Mouse (Mus musculus) limb, embryonic 12.5 days (tissue): ENCODE results near the gene Nup62. TPM values are rescaled to one million over a fixed set of nuclear protein-coding genes. Genes with fewer than 3 reads are reported as not detected.
A peak's percentile ranks its signal among the peaks of the same experiment; 100 is the strongest.

Source experiments
- ATAC-seq: fragments of 200-750 bp; cut with Nextera tagmentation; 2 replicates; pipeline ENCODE4 v1.8.0; 2017; ENCODE audit warnings: low read depth, moderate TSS enrichment; ENCODE audit not compliant: insufficient number of reproducible peaks, insufficient read depth, low FRiP score, low TSS enrichment
- H3K27ac ChIP-seq: fragments of 300-500 bp; sonication (generic); 2 replicates; pipeline ENCODE4 v1.5.1; 2016; ENCODE audit warnings: mild to moderate bottlenecking, moderate library complexity
- H3K27me3 ChIP-seq: fragments of 300-500 bp; sonication (generic); 2 replicates; pipeline ENCODE4 v1.6.1; 2016; ENCODE audit warnings: mild to moderate bottlenecking, moderate library complexity
- H3K36me3 ChIP-seq: fragments of 300-500 bp; sonication (generic); 2 replicates; pipeline ENCODE4 v1.6.1; 2016; ENCODE audit warnings: mild to moderate bottlenecking, moderate library complexity
- H3K4me1 ChIP-seq: fragments of 300-500 bp; sonication (generic); replicated peaks from 2 replicates; pipeline ENCODE4 v1.6.1; 2016
- H3K4me2 ChIP-seq: fragments of 300-500 bp; sonication (generic); 2 replicates; pipeline ENCODE4 v1.6.1; 2016; ENCODE audit warnings: mild to moderate bottlenecking, moderate library complexity
- H3K4me3 ChIP-seq: fragments of 300-500 bp; sonication (generic); replicated peaks from 2 replicates; pipeline ENCODE4 v1.5.1; 2016; ENCODE audit warnings: mild to moderate bottlenecking
- H3K9ac ChIP-seq: fragments of 300-500 bp; sonication (generic); replicated peaks from 2 replicates; pipeline ENCODE4 v1.6.1; 2016; ENCODE audit warnings: mild to moderate bottlenecking, moderate library complexity
- H3K9me3 ChIP-seq: fragments of 300-500 bp; sonication (generic); 2 replicates; pipeline ENCODE4 v1.6.1; 2016; ENCODE audit warnings: mild to moderate bottlenecking, moderate library complexity
- WGBS: fragments of 180-500 bp; shearing (Covaris S2); methylation state at CpG from one replicate; pipeline ENCODE4 v1.1.7; 2016; 5-methylcytosine and 5-hydroxymethylcytosine counted together
- polyA plus RNA-seq: library from polyadenylated mRNA; unstranded; fragments of >200 nt; fragmentation: Nextera tagmentation; extraction: Ambion mirVana; gene quantifications from 2 replicates; pipeline ENCODE4 v1.2.1, GENCODE M21; 2016

Nup62 gene
- polyA plus RNA-seq = 105 and 114 TPM in 2 replicates

GRCm38 (mm10) chr7:44815721-44816469 is at the start of gene Nup62, which contains the start of gene Il4i1:
TSS of gene Nup62 (plus strand) at chr7:44816088.
TSS of gene Il4i1 (plus strand) at chr7:44816387.
- H3K9ac ChIP-seq = peak within 1 kb of the TSS; percentile 90
- H3K27ac ChIP-seq = peak within 1 kb of the TSS; percentile 97
- under 1% methylated on average over 61 of the region's 62 CpGs for WGBS
- no peaks in the 10 kb centered on the region for H3K9me3 ChIP-seq
- peak within 1 kb of the TSS; percentile 72 for H3K4me3 ChIP-seq
- H3K36me3 ChIP-seq = peaks cover 37% of the 10 kb centered on the region
- no peaks in the 10 kb centered on the region for H3K27me3 ChIP-seq
- ATAC-seq = peak; percentile 94
- peak within 1 kb of the TSS; percentile 87 for H3K4me2 ChIP-seq
- peaks cover 41% of the 10 kb centered on the region for H3K4me1 ChIP-seq

DNA sequence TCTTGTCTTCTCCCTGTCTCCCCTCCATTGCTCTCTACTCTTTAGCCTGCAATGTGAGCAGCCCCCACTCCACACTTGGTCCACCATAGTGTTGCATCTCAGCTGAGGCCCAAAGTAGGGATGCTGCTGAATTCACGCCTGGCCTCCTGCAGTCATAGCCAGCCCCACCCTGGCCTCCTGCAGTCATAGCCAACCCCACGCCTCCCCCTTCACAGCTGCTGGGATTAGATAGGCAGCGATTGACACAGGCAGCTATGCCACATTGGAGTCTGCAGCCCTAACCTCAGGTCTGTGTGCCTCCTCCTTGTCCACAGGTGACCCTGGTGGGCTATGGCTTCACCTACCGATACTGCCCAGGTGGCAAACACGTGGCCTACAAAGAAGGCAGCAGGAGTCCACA is 47.8 kb upstream of the Nup62 start:
- ATAC-seq = no peak

GRCm38 (mm10) chr7:44770046-44770578 is 45.8 kb upstream of the Nup62 start:
- no peak overlapping the region for H3K9ac ChIP-seq
- no peaks in the 10 kb centered on the region for H3K27me3 ChIP-seq
- H3K4me3 ChIP-seq = no peak overlapping the region
- no peaks in the 10 kb centered on the region for H3K9me3 ChIP-seq
- peaks cover 76% of the 10 kb centered on the region for H3K36me3 ChIP-seq
- no peak overlapping the region for H3K4me2 ChIP-seq
- H3K4me1 ChIP-seq = no peaks in the 10 kb centered on the region
- no peak overlapping the region for H3K27ac ChIP-seq
- ATAC-seq = no peak
- 11% methylated on average over 6 of the region's 6 CpGs for WGBS

More for the DNA sequence above, 47.8 kb upstream of the Nup62 start:
- Histone ChIP-seq H3K4me1 (no peaks in the 10 kb centered on the region), H3K27me3 (no peaks in the 10 kb centered on the region), H3K36me3 (peaks cover 88% of the 10 kb centered on the region), H3K9me3 (no peaks in the 10 kb centered on the region), H3K27ac (no peak overlapping the region), H3K4me2 (no peak overlapping the region), H3K9ac (no peak overlapping the region), H3K4me3 (no peak overlapping the region)
- 86% methylated on average over 5 of the region's 5 CpGs for WGBS

DNA sequence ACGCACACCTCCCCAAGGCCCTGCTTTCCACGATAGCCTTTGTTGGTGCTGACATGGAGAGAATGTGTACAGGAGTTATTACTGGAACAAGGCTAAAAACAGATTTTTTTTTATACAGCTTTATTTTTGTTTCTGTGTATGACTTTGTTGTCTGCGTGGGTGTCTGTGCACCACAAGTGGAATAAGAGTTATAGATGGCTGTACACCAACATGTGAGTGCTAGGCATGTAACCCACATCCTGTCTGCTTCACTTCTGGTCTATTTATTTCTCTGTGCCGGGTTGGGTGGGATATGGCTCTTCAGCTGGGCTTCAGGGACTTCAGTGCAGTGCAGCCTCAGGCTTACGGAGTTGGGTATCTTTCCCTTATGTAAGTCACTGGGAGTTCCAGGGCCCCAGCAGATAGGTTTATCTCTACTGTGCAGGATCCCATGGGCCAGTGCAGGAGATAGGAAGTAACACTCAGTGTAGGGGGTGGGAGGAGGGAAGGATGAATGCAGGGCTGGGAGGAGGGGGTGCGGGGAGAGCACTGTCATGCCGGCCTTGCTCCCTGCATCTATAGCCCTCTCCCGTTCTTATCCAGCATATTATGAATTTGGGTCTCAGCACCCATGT is 43.2 kb upstream of the Nup62 start:
- Histone ChIP-seq H3K36me3 (peaks cover 74% of the 10 kb centered on the region), H3K4me2 (no peak overlapping the region), H3K9me3 (no peaks in the 10 kb centered on the region), H3K4me3 (no peak overlapping the region), H3K27ac (no peak overlapping the region), H3K27me3 (no peaks in the 10 kb centered on the region), H3K4me1 (no peaks in the 10 kb centered on the region), H3K9ac (no peak overlapping the region)
- WGBS = 89% methylated on average over 8 of the region's 8 CpGs
- no peak for ATAC-seq

- Histone ChIP-seq H3K36me3 (peaks cover 45% of the 10 kb centered on the region), H3K9ac (no peak overlapping the region), H3K4me3 (no peak overlapping the region), H3K27ac (no peak overlapping the region), H3K4me2 (no peak overlapping the region), H3K27me3 (no peaks in the 10 kb centered on the region), H3K9me3 (no peaks in the 10 kb centered on the region), H3K4me1 (no peaks in the 10 kb centered on the region)
- ATAC-seq = no peak
- 87% methylated on average over 9 of the region's 9 CpGs for WGBS
Measured at GRCm38 (mm10) chr7:44776849-44777498, 38.9 kb upstream of the Nup62 start.

- Histone ChIP-seq H3K4me1 (no peaks in the 10 kb centered on the region), H3K9ac (no peak overlapping the region), H3K4me3 (no peak overlapping the region), H3K4me2 (no peak overlapping the region), H3K27ac (no peak overlapping the region), H3K27me3 (no peaks in the 10 kb centered on the region), H3K9me3 (no peaks in the 10 kb centered on the region), H3K36me3 (peaks cover 32% of the 10 kb centered on the region)
- no peak for ATAC-seq
- 85% methylated on average over 8 of the region's 8 CpGs for WGBS
Measured at GRCm38 (mm10) chr7:44780101-44780500, 35.8 kb upstream of the Nup62 start.

- 69% methylated on average over 3 of the region's 3 CpGs for WGBS
- Histone ChIP-seq H3K9ac (no peak overlapping the region), H3K4me2 (no peak overlapping the region), H3K9me3 (0 out of 2 replicates have a peak, but pooled peaks cover 3% of the 10 kb centered on the region), H3K27me3 (peaks cover 8% of the 10 kb centered on the region; the same call in 1 of the 2 replicates), H3K4me3 (no peak overlapping the region), H3K4me1 (no peaks in the 10 kb centered on the region), H3K27ac (no peak overlapping the region), H3K36me3 (no peaks in the 10 kb centered on the region)
- no peak for ATAC-seq
Measured at GRCm38 (mm10) chr7:44789531-44789930, 26.4 kb upstream of the Nup62 start.

DNA sequence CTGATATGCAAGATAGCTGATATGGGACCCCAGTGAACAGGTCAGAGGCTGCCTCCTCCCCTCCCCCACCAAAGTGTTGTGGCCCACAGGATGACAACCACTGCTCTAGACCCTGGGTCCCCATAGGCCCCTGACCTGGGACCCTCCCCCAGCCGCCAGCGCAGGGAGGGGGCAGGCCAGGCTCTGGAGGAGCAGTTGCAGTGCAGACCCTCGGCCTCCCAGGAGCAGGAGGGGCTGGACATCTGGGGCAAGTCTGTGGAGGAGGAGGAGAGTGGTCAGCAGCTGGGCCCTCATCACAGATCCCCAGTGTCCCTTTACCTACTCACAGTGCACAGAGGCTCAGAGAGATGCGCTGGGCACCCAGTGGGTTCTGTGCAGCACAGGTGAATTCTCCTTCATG is 25.8 kb upstream of the Nup62 start:
- no peak for ATAC-seq
- 0 out of 2 replicates have a peak, but pooled peaks cover 3% of the 10 kb centered on the region for H3K9me3 ChIP-seq
- peaks cover 8% of the 10 kb centered on the region; the same call in 1 of the 2 replicates for H3K27me3 ChIP-seq
- no peaks in the 10 kb centered on the region for H3K4me1 ChIP-seq
- H3K4me3 ChIP-seq = no peak overlapping the region
- no peak overlapping the region for H3K9ac ChIP-seq
- 49% methylated on average over 4 of the region's 4 CpGs for WGBS
- H3K27ac ChIP-seq = no peak overlapping the region
- H3K36me3 ChIP-seq = no peaks in the 10 kb centered on the region
- no peak overlapping the region for H3K4me2 ChIP-seq

- WGBS = 76% methylated on average over 6 of the region's 6 CpGs
- Histone ChIP-seq H3K27me3 (peaks cover 4% of the 10 kb centered on the region; the same call in 1 of the 2 replicates), H3K36me3 (no peaks in the 10 kb centered on the region), H3K4me1 (no peaks in the 10 kb centered on the region), H3K9me3 (peaks cover 3% of the 10 kb centered on the region; the same call in 1 of the 2 replicates), H3K27ac (no peak overlapping the region), H3K9ac (no peak overlapping the region), H3K4me3 (no peak overlapping the region), H3K4me2 (no peak overlapping the region)
- no peak for ATAC-seq
Measured at GRCm38 (mm10) chr7:44792781-44793180, 23.1 kb upstream of the Nup62 start.

DNA sequence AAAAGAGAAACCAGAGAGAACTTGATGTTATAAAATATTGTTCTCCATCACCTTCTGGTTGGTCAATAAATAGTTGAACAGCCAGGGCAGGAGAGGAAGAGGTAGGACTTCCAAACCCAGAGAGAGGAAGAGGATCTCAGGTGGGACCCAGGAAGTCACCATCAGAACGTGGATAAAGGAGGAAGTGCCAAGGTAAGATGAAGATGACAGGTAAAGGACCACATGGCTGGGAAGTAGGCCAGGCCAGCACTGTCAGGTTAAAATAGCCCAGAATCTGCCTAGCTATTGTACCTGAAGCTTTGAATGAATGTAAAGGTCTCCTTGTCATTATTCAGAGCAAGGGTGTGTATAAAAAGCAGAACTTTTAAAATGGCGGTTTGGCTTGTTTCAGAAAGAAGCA is 7.0 kb upstream of the Nup62 start:
- no peak overlapping the region for H3K4me3 ChIP-seq
- H3K9ac ChIP-seq = no peak overlapping the region
- ATAC-seq = no peak
- peaks cover 9% of the 10 kb centered on the region for H3K27me3 ChIP-seq
- H3K9me3 ChIP-seq = no peaks in the 10 kb centered on the region
- no peak overlapping the region for H3K4me2 ChIP-seq
- H3K27ac ChIP-seq = no peak overlapping the region
- no peaks in the 10 kb centered on the region for H3K4me1 ChIP-seq
- peaks cover 21% of the 10 kb centered on the region for H3K36me3 ChIP-seq
- 83% methylated on average over 2 of the region's 2 CpGs for WGBS

DNA sequence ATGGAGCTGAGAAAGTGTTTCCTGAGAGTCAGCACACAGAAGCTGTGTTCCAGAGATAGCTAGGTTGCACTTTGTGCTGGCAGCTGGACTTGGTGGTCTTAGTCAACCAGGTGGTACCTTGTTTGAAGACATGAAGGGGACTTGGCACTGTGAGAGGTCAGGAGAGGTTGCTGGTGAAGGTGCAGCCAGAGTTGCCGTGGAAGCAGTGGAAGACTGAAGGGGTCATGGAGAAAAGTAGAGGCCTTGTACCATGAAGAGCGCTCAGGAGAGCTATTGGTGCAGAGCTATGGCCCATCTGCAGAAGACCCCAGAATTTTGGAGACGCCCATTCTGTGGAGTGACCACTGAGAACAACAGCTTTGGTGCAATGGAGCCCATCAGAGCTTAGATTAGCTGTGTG is 6.4 kb upstream of the Nup62 start:
- no peak overlapping the region for H3K4me2 ChIP-seq
- ATAC-seq = no peak
- 92% methylated on average over 3 of the region's 3 CpGs for WGBS

More for the DNA sequence above, 6.4 kb upstream of the Nup62 start:
- Histone ChIP-seq H3K27ac (no peak overlapping the region), H3K9me3 (no peaks in the 10 kb centered on the region), H3K4me1 (no peaks in the 10 kb centered on the region), H3K36me3 (peaks cover 21% of the 10 kb centered on the region), H3K4me3 (no peak overlapping the region), H3K9ac (no peak overlapping the region), H3K27me3 (peaks cover 9% of the 10 kb centered on the region)
